Mouse (Mus musculus): Measurements from ENCODE around the gene Shtn1. TPM values are rescaled to one million over a fixed set of nuclear protein-coding genes. Genes with fewer than 3 reads are reported as not detected.
A peak's percentile ranks its signal among the peaks of the same experiment; 100 is the strongest.

Gene Shtn1
- total RNA-seq, 2 experiments from 2014 or later: 18.8 to 20.3 TPM

- no peak for DNase-seq
Measured at GRCm38 (mm10) chr19:59052053-59052452, 23.8 kb downstream of the Shtn1 start.

- no peak for DNase-seq
Measured at GRCm38 (mm10) chr19:59051622-59052021, 24.3 kb downstream of the Shtn1 start.

DNA sequence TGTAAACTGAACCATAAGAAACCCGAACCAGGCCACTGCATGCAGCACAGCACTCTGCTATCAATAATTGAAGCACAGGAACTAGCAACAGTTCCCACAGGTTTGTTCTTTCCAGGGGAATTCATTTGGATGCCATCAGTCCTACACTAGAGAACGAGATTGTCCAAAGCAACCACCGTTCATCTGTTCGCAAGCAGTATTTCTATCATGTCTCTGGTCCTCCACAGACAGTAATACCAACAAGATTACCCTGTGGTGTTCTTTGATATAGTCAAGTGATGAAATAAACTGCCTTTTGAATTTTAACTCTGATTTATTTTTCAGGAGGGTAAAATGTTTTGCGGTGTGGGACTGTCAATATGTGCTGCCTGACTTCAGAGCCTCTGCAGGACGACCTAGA is 27.0 kb downstream of the Shtn1 start:
- no peak for DNase-seq

GRCm38 (mm10) chr19:59047511-59047910 is 28.4 kb downstream of the Shtn1 start:
- DNase-seq: no peak

DNA sequence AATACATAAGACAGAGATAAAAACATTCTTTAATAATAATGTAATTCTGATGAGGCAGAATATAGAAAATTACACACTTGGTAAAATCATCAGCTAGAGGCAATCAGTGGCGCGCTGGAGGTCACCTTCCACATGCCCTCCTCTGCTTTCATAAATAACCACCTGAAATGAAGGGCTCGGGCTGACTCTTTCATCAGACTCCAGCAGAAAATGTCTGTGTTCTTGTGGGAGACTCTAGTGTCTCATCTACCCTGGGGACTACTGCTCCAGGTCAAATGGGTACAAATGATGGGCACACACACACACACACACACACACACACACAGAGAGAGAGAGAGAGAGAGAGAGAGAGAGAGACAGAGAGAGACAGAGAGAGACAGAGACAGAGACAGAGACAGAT is 34.8 kb downstream of the Shtn1 start:
- DNase-seq: no peak

GRCm38 (mm10) chr19:59038793-59039192 is 37.1 kb downstream of the Shtn1 start:
- DNase-seq: no peak

DNA sequence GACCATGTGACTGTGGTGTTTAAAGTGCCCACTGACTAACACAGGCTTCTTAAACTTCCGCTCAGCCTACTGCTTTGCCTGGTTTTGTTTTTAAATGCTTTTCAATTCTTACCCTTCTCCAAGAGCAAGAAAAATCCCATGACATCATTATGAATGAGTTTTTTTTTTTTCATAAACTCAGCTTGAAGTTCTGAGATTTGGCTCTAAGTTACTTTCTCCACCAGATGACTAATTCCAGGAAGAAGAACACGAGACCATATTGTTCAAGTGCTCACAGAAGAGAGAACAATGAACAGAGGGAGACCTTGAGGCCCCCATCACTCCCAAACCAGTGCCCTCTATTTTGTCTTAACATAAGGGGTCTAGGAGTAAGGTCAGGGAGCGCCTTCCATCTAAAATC is 39.1 kb downstream of the Shtn1 start:
- DNase-seq: no peak

GRCm38 (mm10) chr19:59033241-59033640 is 42.7 kb downstream of the Shtn1 start:
- no peak for DNase-seq

DNA sequence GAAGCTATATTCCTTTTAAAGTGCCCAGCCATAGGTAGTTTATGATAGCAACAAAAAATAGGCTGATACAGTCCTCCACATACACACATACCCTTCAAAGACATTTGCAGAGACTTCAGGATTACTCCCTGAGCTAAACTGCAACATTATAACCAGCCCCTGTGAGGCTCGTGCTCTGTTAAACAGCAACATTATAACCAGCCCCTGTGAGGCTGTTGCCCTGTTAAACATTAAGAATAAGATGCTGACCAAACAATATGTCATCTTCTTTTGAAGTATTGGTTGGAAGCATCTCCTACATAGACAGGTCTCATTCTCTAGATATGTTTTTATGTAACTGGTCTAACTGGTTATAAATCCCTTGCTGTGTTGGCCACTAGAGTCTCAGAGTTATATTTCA is 45.7 kb downstream of the Shtn1 start:
- no peak for DNase-seq

GRCm38 (mm10) chr19:59029011-59029410 is 46.9 kb downstream of the Shtn1 start:
- DNase-seq: no peak

DNA sequence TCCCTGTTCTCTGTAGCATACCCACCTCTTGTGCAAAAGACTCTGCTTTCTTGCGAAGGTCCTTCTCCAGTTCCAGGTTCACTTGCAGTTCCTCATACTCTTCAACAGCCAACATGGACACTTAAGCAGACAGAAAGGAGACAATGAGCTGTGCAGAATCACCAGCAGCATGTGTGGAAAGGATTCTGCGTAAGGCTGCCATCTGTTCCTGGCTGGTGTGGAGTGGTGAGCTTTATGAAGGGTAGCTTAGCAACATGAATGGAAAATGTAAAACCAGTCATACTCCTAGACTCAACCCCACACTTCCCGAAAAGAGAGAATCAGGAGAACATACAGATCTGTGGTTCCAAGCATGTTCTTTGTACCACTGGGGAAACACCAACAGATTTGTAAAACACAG is 47.8 kb downstream of the Shtn1 start:
- DNase-seq: peak; percentile 55 to 59

DNA sequence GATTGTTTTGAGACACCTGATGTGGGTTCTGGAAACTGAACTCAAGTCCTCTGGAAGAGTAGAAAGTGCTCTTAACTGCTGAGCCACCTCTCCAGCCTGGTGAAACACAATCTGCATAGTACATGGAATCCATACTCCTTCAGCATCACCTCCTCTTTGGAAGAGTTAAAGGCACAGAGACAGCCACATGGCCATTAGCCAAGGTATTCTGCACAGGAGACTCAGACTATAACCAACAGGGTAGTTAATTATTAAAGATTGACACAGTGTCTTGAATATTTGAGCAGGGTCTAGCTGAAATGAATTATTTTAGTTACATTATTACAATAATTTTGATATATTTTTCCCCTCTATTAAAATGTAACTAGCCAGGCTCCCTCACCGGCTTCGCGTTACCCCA is 52.0 kb downstream of the Shtn1 start:
- DNase-seq: no peak

DNA sequence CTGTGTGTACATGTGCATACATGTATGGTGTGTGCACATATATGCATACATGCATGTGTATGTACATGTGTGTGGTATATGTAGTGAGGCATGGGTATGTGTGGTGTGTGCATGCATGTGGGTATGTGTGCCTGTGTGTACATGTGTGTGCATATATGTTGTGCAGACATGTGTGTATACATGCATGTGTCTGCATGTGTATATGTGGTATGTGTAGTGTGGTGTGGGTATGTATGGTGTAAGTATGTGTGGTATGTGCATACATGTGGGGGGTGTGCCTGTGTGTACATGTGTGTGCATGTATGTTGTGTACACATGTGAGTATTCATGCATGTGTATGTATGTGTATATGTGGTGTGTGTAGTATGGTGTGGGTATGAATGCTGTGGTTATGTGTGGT is 54.3 kb downstream of the Shtn1 start:
- DNase-seq: no peak

GRCm38 (mm10) chr19:59010802-59011201 is 65.1 kb downstream of the Shtn1 start:
- no peak for DNase-seq

GRCm38 (mm10) chr19:59006577-59007340 is 69.1 kb downstream of the Shtn1 start:
- DNase-seq: peak; percentile 20 to 35

DNA sequence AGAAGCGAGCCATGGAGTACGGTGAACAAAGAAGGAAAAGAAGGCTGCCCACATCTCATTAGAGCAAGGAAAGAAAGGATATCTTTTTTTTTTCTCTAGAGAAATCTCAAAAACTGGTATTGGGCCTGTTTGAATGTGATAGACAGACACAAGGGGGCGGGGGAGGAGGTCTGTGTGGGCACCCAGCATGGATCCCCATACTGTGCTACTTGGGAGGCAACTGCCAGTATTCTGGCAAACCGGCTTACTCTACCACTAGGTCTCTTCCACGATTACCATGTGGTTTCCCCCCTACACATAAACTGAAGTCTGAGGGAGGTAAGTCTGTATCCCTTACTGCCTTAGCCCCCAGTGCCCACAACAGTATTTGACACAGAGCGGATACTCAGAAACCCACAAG is 73.1 kb downstream of the Shtn1 start:
- peak; percentile 11 to 26 for DNase-seq

DNA sequence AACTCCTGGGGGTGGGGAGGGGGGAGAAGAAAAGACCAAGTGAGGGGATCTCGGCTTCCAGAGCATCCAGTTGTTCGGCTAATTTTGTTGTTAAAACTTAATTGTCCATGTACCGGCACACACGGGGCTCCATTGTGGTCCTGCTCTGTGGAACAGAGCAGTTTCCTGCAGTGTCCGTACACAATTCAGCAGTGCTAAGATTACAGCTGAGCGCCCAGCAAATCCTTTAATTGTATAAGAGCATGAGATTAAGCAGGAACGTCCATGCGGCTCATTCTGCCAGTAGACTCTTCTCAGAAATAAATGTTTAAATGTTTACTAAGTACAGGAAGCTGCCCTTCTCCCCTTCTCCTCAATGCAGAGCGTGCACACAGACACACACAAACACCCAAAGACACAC is 94.3 kb downstream of the Shtn1 start:
- no peak for DNase-seq

GRCm38 (mm10) chr19:58980056-58980440 is 95.9 kb downstream of the Shtn1 start:
- DNase-seq: no peak

- no peak for DNase-seq
Measured at GRCm38 (mm10) chr19:58979436-58980055, 96.4 kb downstream of the Shtn1 start.

DNA sequence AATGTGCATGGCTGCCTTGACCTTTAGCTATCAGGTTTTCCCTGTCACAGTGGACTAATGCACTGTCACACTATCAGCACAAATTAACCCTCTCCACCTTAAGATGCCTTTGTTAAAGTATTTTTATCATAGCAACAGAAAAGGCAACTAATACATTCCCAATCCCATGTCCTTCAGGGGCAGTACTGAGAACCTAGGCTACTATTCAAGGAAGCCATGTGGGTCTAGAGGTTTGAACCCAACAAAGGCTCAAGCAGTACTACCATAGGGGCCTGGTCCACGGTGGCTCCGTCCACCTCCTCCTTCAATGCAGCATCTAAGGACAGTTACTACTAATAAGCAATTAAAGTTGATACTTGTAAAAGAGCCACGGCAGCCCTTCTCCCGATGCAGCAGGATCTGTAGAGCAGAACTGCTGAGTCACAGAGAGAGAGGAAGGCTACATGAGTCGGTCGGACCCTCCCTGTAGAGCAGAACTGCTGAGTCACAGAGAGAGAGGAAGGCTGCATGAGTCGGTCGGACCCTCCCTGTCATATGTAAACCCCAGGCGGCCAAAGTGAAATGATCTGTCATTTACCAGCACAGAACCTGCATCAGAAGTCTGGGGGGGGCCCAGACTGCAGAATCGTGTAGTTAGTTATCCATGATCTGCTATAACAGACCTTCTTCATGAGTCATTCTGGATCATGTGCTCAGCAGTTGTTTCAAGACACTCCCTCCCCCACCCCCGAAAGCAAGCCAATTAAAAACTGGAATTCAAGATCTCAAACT is 97.3 kb downstream of the Shtn1 start:
- peak; percentile 35 to 46 for DNase-seq

DNA sequence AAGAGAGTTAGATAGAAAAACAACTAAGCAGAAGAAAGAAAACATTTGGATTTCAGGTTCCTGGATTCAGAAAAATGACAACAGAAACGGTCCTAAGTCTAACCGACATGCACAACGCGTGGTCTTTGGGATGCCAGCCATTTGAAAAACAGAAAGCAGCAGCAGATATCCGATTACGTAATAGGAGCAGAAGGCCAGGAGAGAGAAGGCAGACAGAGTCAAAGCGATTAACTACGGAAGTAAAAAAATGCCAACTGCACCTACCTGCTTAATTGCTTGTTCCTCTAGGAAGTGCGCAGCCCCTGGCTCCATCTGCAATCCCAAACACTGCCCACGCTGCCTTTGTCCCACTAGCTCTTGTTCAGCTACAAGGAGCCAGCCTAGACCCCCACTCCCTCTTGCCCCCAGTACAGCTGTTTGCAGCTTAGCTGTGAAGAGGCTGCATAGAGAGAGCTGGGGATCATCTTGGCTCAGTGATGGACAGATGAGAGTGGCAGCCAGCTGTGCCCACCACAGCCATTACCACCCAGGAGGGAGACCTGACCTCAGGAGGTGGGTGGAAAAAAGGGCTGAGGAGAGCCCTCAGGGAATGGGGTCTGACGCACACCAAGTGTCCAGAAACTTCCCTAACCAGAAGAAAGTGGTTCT is 100.6 kb downstream of the Shtn1 start:
- DNase-seq: no peak

DNA sequence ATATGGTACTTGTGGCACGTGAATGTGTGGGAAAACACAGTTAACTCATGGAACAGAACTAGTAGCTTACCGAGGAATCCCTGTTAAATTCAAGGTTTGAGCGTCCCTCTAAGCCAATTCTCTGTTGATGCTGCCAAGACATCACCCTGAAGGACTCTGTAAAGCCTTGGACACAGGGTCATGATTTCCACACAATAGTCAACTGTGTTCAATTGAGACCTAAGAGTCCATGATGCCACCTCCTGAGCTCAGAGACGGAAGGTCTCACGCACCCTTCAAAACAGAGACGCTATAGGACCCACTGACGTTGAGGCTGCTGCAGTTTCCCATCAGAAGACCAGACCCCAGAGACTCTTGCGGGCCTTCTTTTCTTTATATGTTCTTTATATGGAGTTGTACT is 101.8 kb downstream of the Shtn1 start:
- no peak for DNase-seq

GRCm38 (mm10) chr19:58970826-58971225 is 105.1 kb downstream of the Shtn1 start:
- no peak for DNase-seq

Measured in layer of hippocampus, postnatal 36 days (tissue).